In genomic region chr12:15813133-15813818, GRCm38 (mm10) we compare ENCODE assay signal across 8 mouse cellular contexts. TPM values are rescaled to one million over a fixed set of nuclear protein-coding genes. Genes with fewer than 3 reads are reported as not detected.
DNase-seq lines count a peak whose midpoint lies in the region; ATAC-seq and TF ChIP-seq lines count a peak whose summit lies in the region.

No protein-coding gene starts in this region.

- intact Hi-C loops in left cerebral cortex, postnatal 14 days (cut with DNase I), result loop anchor here (5.0 kb wide), 1 partner anchor 206 kb away; no protein-coding TSS in a partner anchor

- WGBS in embryonic facial prominence, embryonic 13.5 days, result 13% methylated on average over 12 of the region's 12 CpGs
- WGBS in hindbrain, embryonic 10.5 days, result 23% methylated on average over 12 of the region's 12 CpGs
- 6% methylated on average over 12 of the region's 12 CpGs for WGBS in midbrain, postnatal 0 days

- H3K9ac ChIP-seq in embryonic facial prominence, embryonic 13.5 days, result peak overlapping the region; percentile 98
- H3K9ac ChIP-seq in midbrain, postnatal 0 days (replicated peaks; ENCODE audit: low read length, poor library complexity, severe bottlenecking), result peak overlapping the region; percentile 90

- H3K4me2 ChIP-seq in embryonic facial prominence, embryonic 13.5 days, result peak overlapping the region; percentile 75
- H3K4me2 ChIP-seq in midbrain, postnatal 0 days (ENCODE audit: low read depth, low read length, poor library complexity, severe bottlenecking), result peak overlapping the region; percentile 66

- peaks cover 16% of the 10 kb centered on the region for H3K36me3 ChIP-seq in embryonic facial prominence, embryonic 13.5 days
- H3K36me3 ChIP-seq in hindbrain, embryonic 10.5 days, result peaks cover 17% of the 10 kb centered on the region
- peaks cover 2% of the 10 kb centered on the region; the same call in 1 of the 2 replicates for H3K36me3 ChIP-seq in midbrain, postnatal 0 days (ENCODE audit: insufficient read depth, low read length)

- ATAC-seq in embryonic facial prominence, embryonic 13.5 days (ENCODE audit: insufficient number of reproducible peaks, insufficient read depth, low FRiP score, low TSS enrichment, low read depth), result no peak
- peak; percentile 22; the same call in 1 of the 2 replicates for ATAC-seq in midbrain, postnatal 0 days (ENCODE audit: low FRiP score)
- ATAC-seq in megakaryocyte-erythroid progenitor cell, adult 5-6 weeks (replicated peaks; ENCODE audit: low FRiP score, low TSS enrichment, poor library complexity, severe bottlenecking), result no peak

- H3K27ac ChIP-seq in embryonic facial prominence, embryonic 13.5 days, result no peak overlapping the region
- peak overlapping the region; percentile 97 for H3K27ac ChIP-seq in hindbrain, embryonic 10.5 days
- H3K27ac ChIP-seq in midbrain, postnatal 0 days (ENCODE audit: low read depth, low read length), result peak overlapping the region; percentile 94

- DNase-seq in frontal cortex, postnatal 36 days (ENCODE audit: low spot score in 2 of 2), result peak; percentile 33 to 48
- DNase-seq in frontal cortex, postnatal 14 days (ENCODE audit: low spot score in 2 of 2), result no peak
- DNase-seq in hindbrain, embryonic 10.5 days (ENCODE audit: low spot score), result peak; percentile 34
- DNase-seq in left cerebral cortex, postnatal 14 days (ENCODE audit: low spot score in 2 of 2), result peak; percentile 33 to 49
- DNase-seq in midbrain, postnatal 0 days (ENCODE audit: low spot score), result peak; percentile 69
- no peak for DNase-seq in thymus, postnatal 36 days

- H3K4me3 ChIP-seq in embryonic facial prominence, embryonic 13.5 days, result peak overlapping the region; percentile 90
- H3K4me3 ChIP-seq in hindbrain, embryonic 10.5 days, result peak overlapping the region; percentile 82
- peak overlapping the region; percentile 95 for H3K4me3 ChIP-seq in midbrain, postnatal 0 days (ENCODE audit: low read depth, low read length)

- no peaks in the 10 kb centered on the region; the same call in 1 of the 2 replicates for H3K9me3 ChIP-seq in embryonic facial prominence, embryonic 13.5 days
- H3K9me3 ChIP-seq in hindbrain, embryonic 10.5 days, result no peaks in the 10 kb centered on the region
- no peaks in the 10 kb centered on the region for H3K9me3 ChIP-seq in midbrain, postnatal 0 days (ENCODE audit: low read length)

- H3K27me3 ChIP-seq in embryonic facial prominence, embryonic 13.5 days, result no peaks in the 10 kb centered on the region
- no peaks in the 10 kb centered on the region for H3K27me3 ChIP-seq in hindbrain, embryonic 10.5 days (ENCODE audit: insufficient read depth, poor library complexity, severe bottlenecking)
- no peaks in the 10 kb centered on the region for H3K27me3 ChIP-seq in midbrain, postnatal 0 days (ENCODE audit: insufficient read depth, low read length)

- peaks cover 45% of the 10 kb centered on the region for H3K4me1 ChIP-seq in embryonic facial prominence, embryonic 13.5 days
- peaks cover 55% of the 10 kb centered on the region for H3K4me1 ChIP-seq in hindbrain, embryonic 10.5 days (replicated peaks)
- 0 out of 2 replicates have a peak, but pooled peaks cover 7% of the 10 kb centered on the region for H3K4me1 ChIP-seq in midbrain, postnatal 0 days (ENCODE audit: insufficient read depth, low read length)

- TF ChIP-seq CTCF in midbrain, postnatal 0 days (IDR thresholded peaks at IDR 0.05), result no peak

RNA-seq across cellular contexts. Expression of gene Trib2, which starts 3.4 kb away (rescaled TPM):
- polyA plus RNA-seq in embryonic facial prominence, embryonic 13.5 days (2015; fragmentation: Nextera tagmentation; extraction: Ambion mirVana), result 48.2 and 54.7 TPM in 2 replicates
- 41.6 and 56.9 TPM in 2 replicates for polyA plus RNA-seq in hindbrain, embryonic 10.5 days (2016; fragmentation: Nextera tagmentation; extraction: Ambion mirVana)
- 10 to 100 TPM; 59.4 to 65.2 TPM for total RNA-seq in left cerebral cortex, postnatal 14 days (2021)
- 185 and 189 TPM in 2 replicates for total RNA-seq in midbrain, postnatal 0 days (2014; rRNA removed)
- 110 and 112 TPM in 2 replicates for polyA plus RNA-seq in midbrain, postnatal 0 days (2015; fragmentation: Nextera tagmentation; extraction: Ambion mirVana)
- 55.7 and 71.0 TPM in 2 replicates for total RNA-seq in megakaryocyte-erythroid progenitor cell, adult 5-6 weeks (2014; fragmentation: Nextera tagmentation)
- 55.4 and 84.4 TPM in 2 replicates for total RNA-seq in megakaryocyte-erythroid progenitor cell, adult 5-6 weeks (2017)

Comparison
In these comparisons a context has a peak if more than half of its experiments do, and no peak if none do; other contexts are left out.
1. DNase-seq: peak in frontal cortex, postnatal 36 days (2 of 2), hindbrain, embryonic 10.5 days (single experiment), left cerebral cortex, postnatal 14 days (2 of 2) and midbrain, postnatal 0 days (single experiment); none in frontal cortex, postnatal 14 days (0 of 2) and thymus, postnatal 36 days (0 of 2).
2. Peak in every context shown above with its lines, with median percentiles within 50 percentile points of each other: H3K4me3 ChIP-seq.